Mouse (Mus musculus): ENCODE data around the gene Folh1.

DNA sequence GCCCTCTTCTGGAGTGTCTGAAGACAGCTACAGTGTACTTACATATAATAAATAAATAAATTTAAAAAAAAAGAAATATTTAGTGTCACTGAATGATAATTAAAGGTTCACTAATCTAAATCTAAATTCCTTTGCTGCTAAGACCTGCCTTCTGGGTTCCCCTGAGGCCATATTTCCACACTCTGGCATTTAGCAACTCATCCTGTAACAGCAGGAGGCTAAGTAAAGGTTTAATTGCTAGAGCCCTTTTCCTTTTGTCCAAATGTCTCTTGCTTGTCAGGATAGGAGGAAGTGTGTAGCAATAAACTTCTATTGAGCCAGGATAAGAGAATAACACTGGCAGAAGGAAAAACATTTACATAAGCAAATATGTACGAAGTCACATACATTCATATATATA lies 40.7 kb upstream of the Folh1 start:
- TF ChIP-seq POLR2AphosphoS5 (IDR thresholded peaks at IDR 0.05; ENCODE audit: insufficient replicate concordance, low read depth, low read length) (no peak), GATA1 (IDR thresholded peaks at IDR 0.05; ENCODE audit: borderline replicate concordance, low read length) (no peak), CTCF (IDR thresholded peaks at IDR 0.05; ENCODE audit: low read depth, low read length) (no peak)

Measured in G1E (cell line).